Mouse (Mus musculus) left cerebral cortex, adult 11 months (tissue): Measurements from ENCODE around the gene Kctd21.

Experiments
- DNase-seq: peaks from one replicate; pipeline ENCODE4 v3.0.0; 2022; ENCODE audit warnings: low spot score

The Kctd21 gene

GRCm38 (mm10) chr7:97387561-97388147, 55.5 kb downstream of the Kctd21 start:
- no peak for DNase-seq

- DNase-seq: no peak
Measured at GRCm38 (mm10) chr7:97388541-97388940, 56.4 kb downstream of the Kctd21 start.

GRCm38 (mm10) chr7:97391293-97392078, 59.4 kb downstream of the Kctd21 start:
- peak; percentile 31 for DNase-seq

- no peak for DNase-seq
Measured at GRCm38 (mm10) chr7:97392079-97392445, 59.9 kb downstream of the Kctd21 start.

- no peak for DNase-seq
Measured at GRCm38 (mm10) chr7:97394375-97394774, 62.2 kb downstream of the Kctd21 start.

GRCm38 (mm10) chr7:97398943-97399342, 66.8 kb downstream of the Kctd21 start:
- DNase-seq: no peak
